Mouse (Mus musculus): ENCODE measurements around the gene Ube2n. TPM values are rescaled to one million over a fixed set of nuclear protein-coding genes. Genes with fewer than 3 reads are reported as not detected.

Ube2n gene
- polyA plus RNA-seq, 1 experiment: 157 TPM

DNA sequence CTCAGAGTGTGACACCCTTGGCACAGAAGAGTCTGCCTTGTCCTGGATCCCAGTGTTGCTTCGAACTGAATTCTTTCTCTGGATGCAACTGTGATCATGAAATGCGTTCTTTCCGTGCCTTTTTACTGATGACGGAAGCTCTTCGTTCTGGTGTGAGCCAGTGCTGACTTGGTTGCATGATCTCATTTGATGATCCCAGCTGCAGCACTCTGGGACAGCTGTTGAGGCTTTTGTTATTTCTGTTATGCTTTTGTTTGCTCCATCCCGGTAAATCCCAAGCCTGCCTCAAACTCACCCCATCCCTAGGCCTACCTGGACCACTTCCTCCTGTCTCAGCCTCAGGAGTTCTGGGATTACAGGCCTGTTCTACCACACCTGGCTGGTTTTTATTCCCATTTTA is 53.1 kb downstream of the Ube2n start:
- no peaks in the 10 kb centered on the region for H3K27me3 ChIP-seq (ENCODE audit: control insufficient read depth, insufficient read depth, insufficient read length)
- peak overlapping the region; percentile 30 for H3K4me2 ChIP-seq (ENCODE audit: low read depth)
- H3ac ChIP-seq (ENCODE audit: control insufficient read depth, insufficient read length): no peak overlapping the region
- no peak for TF ChIP-seq POLR2AphosphoS2 (IDR thresholded peaks at IDR 0.05; ENCODE audit: insufficient read length, low read depth)
- TF ChIP-seq MYOD1 (IDR thresholded peaks at IDR 0.05; ENCODE audit: control insufficient read depth in 1 of 3, insufficient read length in 2 of 3, low read depth in 2 of 3): peak in 2 of 3 experiments; percentile 29 to 65
- H3K4me3 ChIP-seq: no peak overlapping the region
- H3K36me3 ChIP-seq (ENCODE audit: control insufficient read depth, insufficient read depth): no peaks in the 10 kb centered on the region
- H3K79me2 ChIP-seq (ENCODE audit: control insufficient read depth, insufficient read depth): peaks cover 5% of the 10 kb centered on the region

DNA sequence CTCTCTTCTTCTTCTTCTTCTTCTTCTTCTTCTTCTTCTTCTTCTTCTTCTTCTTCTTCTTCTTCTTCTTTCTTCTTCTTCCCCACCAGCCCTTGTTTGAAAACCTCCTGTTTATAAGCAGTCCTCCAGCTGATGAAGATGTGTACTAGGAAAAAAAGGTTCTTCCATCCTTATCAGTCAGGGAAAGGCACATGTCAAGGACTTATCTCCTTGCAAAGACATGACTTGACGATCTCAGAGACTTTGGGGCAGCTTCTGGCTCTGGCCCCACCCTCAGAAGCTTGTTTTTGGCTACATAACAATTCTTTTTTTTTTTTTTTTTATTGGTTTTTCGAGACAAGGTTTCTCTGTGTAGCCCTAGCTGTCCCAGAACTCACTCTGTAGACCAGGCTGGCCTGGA is 54.5 kb downstream of the Ube2n start:
- Histone ChIP-seq H3K4me3 (no peak overlapping the region), H3K27me3 (ENCODE audit: control insufficient read depth, insufficient read depth, insufficient read length) (no peaks in the 10 kb centered on the region), H3K4me2 (ENCODE audit: low read depth) (no peak overlapping the region), H3ac (ENCODE audit: control insufficient read depth, insufficient read length) (no peak overlapping the region), H3K36me3 (ENCODE audit: control insufficient read depth, insufficient read depth) (no peaks in the 10 kb centered on the region), H3K79me2 (ENCODE audit: control insufficient read depth, insufficient read depth) (no peaks in the 10 kb centered on the region)
- TF ChIP-seq MYOD1 (IDR thresholded peaks at IDR 0.05; ENCODE audit: control insufficient read depth in 1 of 3, insufficient read length in 2 of 3, low read depth in 2 of 3): no peak
- TF ChIP-seq TCF3 (IDR thresholded peaks at IDR 0.05; ENCODE audit: insufficient read length, low read depth): no peak
- TF ChIP-seq CEBPB (IDR thresholded peaks at IDR 0.05; ENCODE audit: insufficient read depth, poor library complexity, severe bottlenecking): no peak
- no peak for TF ChIP-seq TCF12 (IDR thresholded peaks at IDR 0.05; ENCODE audit: insufficient read depth, poor library complexity, severe bottlenecking)
- no peak for TF ChIP-seq MAX (IDR thresholded peaks at IDR 0.05; ENCODE audit: low read depth)
- no peak for TF ChIP-seq SRF (IDR thresholded peaks at IDR 0.05; ENCODE audit: control insufficient read depth, insufficient read length, low read depth)
- TF ChIP-seq POLR2AphosphoS2 (IDR thresholded peaks at IDR 0.05; ENCODE audit: insufficient read length, low read depth): no peak
- TF ChIP-seq POLR2A (IDR thresholded peaks at IDR 0.05; ENCODE audit: insufficient read length, low read depth): no peak
- TF ChIP-seq MYOG (IDR thresholded peaks at IDR 0.05; ENCODE audit: control insufficient read depth in 1 of 3, insufficient read depth in 1 of 3, insufficient read length in 2 of 3, low read depth in 2 of 3): no peak

DNA sequence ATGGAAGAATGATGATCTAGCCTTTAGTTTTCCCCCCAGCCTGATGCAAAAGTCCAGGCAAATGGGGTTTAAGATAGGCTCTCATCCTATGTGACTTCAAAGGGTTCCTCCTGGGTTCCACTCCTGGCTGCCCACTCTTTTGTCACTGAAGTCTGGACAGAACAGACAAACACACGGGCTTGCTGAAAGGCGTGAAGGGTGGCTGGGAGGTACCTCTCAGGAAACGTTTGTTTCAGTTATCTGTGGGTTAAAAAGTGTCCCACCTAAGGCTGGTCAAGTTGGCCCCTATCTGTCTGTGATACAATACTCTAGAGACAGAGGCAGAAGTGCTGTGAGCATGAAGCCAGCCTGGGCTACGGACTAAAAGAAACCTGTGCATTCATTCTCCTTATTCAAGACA is 60.0 kb downstream of the Ube2n start:
- no peak for TF ChIP-seq TCF3 (IDR thresholded peaks at IDR 0.05; ENCODE audit: insufficient read length, low read depth)
- no peak for TF ChIP-seq TCF12 (IDR thresholded peaks at IDR 0.05; ENCODE audit: insufficient read depth, poor library complexity, severe bottlenecking)
- no peak for TF ChIP-seq USF1 (IDR thresholded peaks at IDR 0.05; ENCODE audit: low read depth)
- no peak overlapping the region for H3K4me2 ChIP-seq (ENCODE audit: low read depth)
- no peak overlapping the region for H3K4me3 ChIP-seq
- H3ac ChIP-seq (ENCODE audit: control insufficient read depth, insufficient read length): no peak overlapping the region
- no peaks in the 10 kb centered on the region for H3K27me3 ChIP-seq (ENCODE audit: control insufficient read depth, insufficient read depth, insufficient read length)
- no peaks in the 10 kb centered on the region for H3K36me3 ChIP-seq (ENCODE audit: control insufficient read depth, insufficient read depth)
- no peaks in the 10 kb centered on the region for H3K79me2 ChIP-seq (ENCODE audit: control insufficient read depth, insufficient read depth)

DNA sequence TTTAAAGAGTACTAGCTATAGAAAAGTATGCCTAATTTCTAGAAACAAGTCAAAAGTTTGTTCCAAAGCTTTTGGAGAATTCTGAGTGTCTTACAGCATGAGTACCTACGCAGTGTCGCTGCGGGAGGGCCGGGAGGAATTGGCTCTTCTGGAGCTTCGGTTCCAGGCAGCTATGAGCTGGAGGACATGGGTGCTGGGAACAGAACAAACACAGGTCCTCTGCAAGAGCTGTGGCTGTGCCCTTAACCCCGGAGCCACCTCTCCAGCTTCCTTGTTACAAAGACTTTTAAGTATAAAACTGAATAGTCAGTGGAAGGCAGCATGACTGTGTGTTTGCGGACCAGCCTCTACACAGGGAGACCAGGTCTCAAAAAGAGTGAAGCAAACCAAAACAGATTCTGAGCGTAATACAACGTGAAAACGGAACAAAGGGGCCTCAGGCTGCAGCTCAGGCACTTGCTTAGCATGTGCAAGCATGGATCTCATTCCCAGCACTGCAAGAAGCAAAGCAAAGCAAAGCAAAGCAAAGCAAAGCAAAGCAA is 61.0 kb downstream of the Ube2n start:
- no peaks in the 10 kb centered on the region for H3K27me3 ChIP-seq (ENCODE audit: control insufficient read depth, insufficient read depth, insufficient read length)
- H3K4me2 ChIP-seq (ENCODE audit: low read depth): no peak overlapping the region
- no peak overlapping the region for H3K4me3 ChIP-seq
- TF ChIP-seq CEBPB (IDR thresholded peaks at IDR 0.05; ENCODE audit: insufficient read depth, poor library complexity, severe bottlenecking) (no peak), TCF12 (IDR thresholded peaks at IDR 0.05; ENCODE audit: insufficient read depth, poor library complexity, severe bottlenecking) (no peak), MYOG (IDR thresholded peaks at IDR 0.05; ENCODE audit: control insufficient read depth in 1 of 3, insufficient read depth in 1 of 3, insufficient read length in 2 of 3, low read depth in 2 of 3) (no peak), TCF3 (IDR thresholded peaks at IDR 0.05; ENCODE audit: insufficient read length, low read depth) (no peak), SRF (IDR thresholded peaks at IDR 0.05; ENCODE audit: control insufficient read depth, insufficient read length, low read depth) (no peak), POLR2AphosphoS2 (IDR thresholded peaks at IDR 0.05; ENCODE audit: insufficient read length, low read depth) (no peak), MYOD1 (IDR thresholded peaks at IDR 0.05; ENCODE audit: control insufficient read depth in 1 of 3, insufficient read length in 2 of 3, low read depth in 2 of 3) (no peak), MAX (IDR thresholded peaks at IDR 0.05; ENCODE audit: low read depth) (no peak), USF1 (IDR thresholded peaks at IDR 0.05; ENCODE audit: low read depth) (no peak)
- no peaks in the 10 kb centered on the region for H3K36me3 ChIP-seq (ENCODE audit: control insufficient read depth, insufficient read depth)
- no peak overlapping the region for H3ac ChIP-seq (ENCODE audit: control insufficient read depth, insufficient read length)
- H3K79me2 ChIP-seq (ENCODE audit: control insufficient read depth, insufficient read depth): no peaks in the 10 kb centered on the region

DNA sequence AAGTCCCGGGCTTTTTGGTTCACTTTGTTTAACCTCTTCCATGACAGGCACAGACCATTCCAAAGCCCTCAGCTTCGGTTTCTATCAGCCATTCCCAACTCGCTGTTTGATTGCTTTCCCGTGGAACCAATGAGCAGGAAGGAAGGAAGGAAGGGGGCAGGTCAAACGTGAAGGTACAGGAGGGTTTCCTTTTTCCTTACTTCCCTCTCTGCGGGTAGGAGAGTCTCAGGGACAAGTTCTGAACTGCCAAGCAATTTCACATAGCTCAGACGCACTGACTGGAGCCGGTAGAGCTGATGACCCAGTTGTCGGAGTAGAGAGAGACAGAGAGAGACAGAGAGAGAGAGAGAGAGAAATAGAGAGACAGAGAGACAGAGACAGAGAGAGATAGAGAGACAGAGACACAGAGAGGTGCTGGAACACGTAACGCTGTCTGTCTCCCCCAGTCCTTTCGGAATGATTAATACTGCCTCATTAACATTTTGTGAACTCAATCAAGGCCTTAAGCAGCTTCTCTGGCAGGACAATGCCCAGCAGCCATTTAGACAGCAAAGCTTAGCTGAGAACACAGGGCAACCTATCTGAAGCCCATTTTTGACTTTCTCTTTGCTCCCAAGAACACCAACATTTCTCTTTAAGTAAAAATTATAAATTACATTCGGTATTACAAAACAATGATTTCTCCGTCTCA is 62.1 kb downstream of the Ube2n start:
- Histone ChIP-seq H3ac (ENCODE audit: control insufficient read depth, insufficient read length) (no peak overlapping the region), H3K36me3 (ENCODE audit: control insufficient read depth, insufficient read depth) (no peaks in the 10 kb centered on the region), H3K79me2 (ENCODE audit: control insufficient read depth, insufficient read depth) (no peaks in the 10 kb centered on the region), H3K4me2 (ENCODE audit: low read depth) (no peak overlapping the region), H3K27me3 (ENCODE audit: control insufficient read depth, insufficient read depth, insufficient read length) (no peaks in the 10 kb centered on the region), H3K4me3 (no peak overlapping the region)
- TF ChIP-seq POLR2AphosphoS2 (IDR thresholded peaks at IDR 0.05; ENCODE audit: insufficient read length, low read depth): no peak
- no peak for TF ChIP-seq POLR2A (IDR thresholded peaks at IDR 0.05; ENCODE audit: insufficient read length, low read depth)
- TF ChIP-seq MYOD1 (IDR thresholded peaks at IDR 0.05; ENCODE audit: control insufficient read depth in 1 of 3, insufficient read length in 2 of 3, low read depth in 2 of 3): no peak
- no peak for TF ChIP-seq TCF3 (IDR thresholded peaks at IDR 0.05; ENCODE audit: insufficient read length, low read depth)
- no peak for TF ChIP-seq MYOG (IDR thresholded peaks at IDR 0.05; ENCODE audit: control insufficient read depth in 1 of 3, insufficient read depth in 1 of 3, insufficient read length in 2 of 3, low read depth in 2 of 3)
- no peak for TF ChIP-seq SRF (IDR thresholded peaks at IDR 0.05; ENCODE audit: control insufficient read depth, insufficient read length, low read depth)

All from myocyte (in vitro differentiated cells).